Mouse (Mus musculus): ENCODE results near the gene Gm9639.
"Not testable (repeated sequence)": the region's sequence is repeated elsewhere in the genome, so short reads cannot be mapped to it uniquely, and the experiment has no call there.

- not testable (repeated sequence) for TF ChIP-seq CTCF (IDR thresholded peaks at IDR 0.05; ENCODE audit: borderline replicate concordance, insufficient read depth, low read depth, low read length); POLR2A (IDR thresholded peaks at IDR 0.05; ENCODE audit: borderline replicate concordance, insufficient read depth, low read length)
Measured at GRCm38 (mm10) chr10:77772142-77772541, 22.7 kb downstream of the Gm9639 start.
